Mouse (Mus musculus) liver, postnatal 0 days (tissue): ENCODE results near the gene Pgls. TPM values are rescaled to one million over a fixed set of nuclear protein-coding genes. Genes with fewer than 3 reads are reported as not detected.

ENCODE experiments used
- ATAC-seq: fragments of 200-750 bp; cut with Nextera tagmentation; 2 replicates; pipeline ENCODE4 v1.8.0; 2017; ENCODE audit warnings: mild to moderate bottlenecking, moderate library complexity
- DNase-seq: peaks from one replicate; pipeline ENCODE4 v3.0.0-alpha.2; 2016
- H3K27ac ChIP-seq: fragments of 300-500 bp; sonication (generic); 2 replicates; pipeline ENCODE4 v1.5.1; 2014; ENCODE audit warnings: antibody characterized with exemption, moderate library complexity, mild to moderate bottlenecking, low read depth
- H3K27me3 ChIP-seq: fragments of 300-500 bp; sonication (generic); 2 replicates; pipeline ENCODE4 v1.6.1; 2014; ENCODE audit warnings: low read length, control low read depth, mixed read lengths; ENCODE audit not compliant: insufficient read depth
- H3K36me3 ChIP-seq: fragments of 300-500 bp; sonication (generic); replicated peaks from 2 replicates; pipeline ENCODE4 v1.6.1; 2014; ENCODE audit warnings: mild to moderate bottlenecking, control low read depth, low read length, moderate library complexity, mixed read lengths; ENCODE audit not compliant: insufficient read depth
- H3K4me1 ChIP-seq: fragments of 300-500 bp; sonication (generic); 2 replicates; pipeline ENCODE4 v1.6.1; 2014; ENCODE audit warnings: antibody characterized with exemption, mild to moderate bottlenecking, control low read depth; ENCODE audit not compliant: insufficient read depth
- H3K4me2 ChIP-seq: fragments of 300-500 bp; sonication (generic); 2 replicates; pipeline ENCODE4 v1.6.1; 2014; ENCODE audit warnings: low read depth, mild to moderate bottlenecking, low read length, moderate library complexity, mixed read lengths
- H3K4me3 ChIP-seq: fragments of 300-500 bp; sonication (generic); 2 replicates; pipeline ENCODE4 v1.5.1; 2014; ENCODE audit warnings: low read depth, low read length
- H3K9ac ChIP-seq: fragments of 300-500 bp; sonication (generic); replicated peaks from 2 replicates; pipeline ENCODE4 v1.6.1; 2014; ENCODE audit warnings: mild to moderate bottlenecking, moderate library complexity
- H3K9me3 ChIP-seq: fragments of 300-500 bp; sonication (generic); 2 replicates; pipeline ENCODE4 v1.6.1; 2016; ENCODE audit warnings: mild to moderate bottlenecking, control low read depth, low read length, mixed read lengths
- CTCF ChIP-seq: sonication (generic); IDR thresholded peaks from 2 replicates; pipeline ENCODE4 v1.5.1; 2016; ENCODE audit warnings: antibody characterized with exemption, low read depth
- EP300 ChIP-seq: IDR thresholded peaks from 2 replicates; pipeline ENCODE4 v1.6.1; 2016; ENCODE audit warnings: antibody characterized with exemption, low read depth, mild to moderate bottlenecking
- WGBS: fragments of 180-500 bp; shearing (Covaris S2); extraction: QIAGEN DNeasy Blood & Tissue Kit; methylation state at CpG from one replicate; pipeline ENCODE4 v1.1.7; 2014; ENCODE audit not compliant: insufficient replicate concordance; 5-methylcytosine and 5-hydroxymethylcytosine counted together
- polyA plus RNA-seq: library from polyadenylated mRNA; unstranded; fragments of >200 nt; fragmentation: Nextera tagmentation; extraction: Ambion mirVana; gene quantifications from 2 replicates; pipeline ENCODE4 v1.2.1, GENCODE M21; 2015

Pgls gene
- polyA plus RNA-seq, 1 experiment from 2014 or later = 153 TPM

DNA sequence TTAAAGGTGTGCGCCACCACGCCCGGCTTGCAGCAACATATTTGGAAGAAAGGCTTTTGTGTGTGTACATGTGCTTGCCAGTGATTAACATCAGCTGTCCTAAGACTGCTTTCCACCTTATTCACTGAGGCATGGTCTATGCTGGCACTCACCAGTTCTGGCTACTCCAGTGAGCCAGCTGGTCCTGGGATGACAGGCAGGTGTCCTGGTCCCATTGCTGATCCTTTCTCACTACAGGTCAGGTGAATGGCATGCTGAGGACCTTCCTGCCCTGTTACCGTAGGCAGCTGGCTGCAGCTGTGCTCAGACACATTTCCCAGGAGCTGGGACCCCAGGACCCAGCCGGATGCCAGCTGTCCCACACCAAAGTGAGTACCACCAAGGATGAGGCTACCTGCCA, 6.9 kb downstream of the Pgls start:
- ATAC-seq (no peak), DNase-seq (no peak)
- TF ChIP-seq EP300 = no peak
- TF ChIP-seq CTCF = no peak
- Histone ChIP-seq H3K9me3 (no peaks in the 10 kb centered on the region), H3K4me3 (no peak overlapping the region), H3K4me1 (peaks cover 28% of the 10 kb centered on the region), H3K27me3 (peaks cover 20% of the 10 kb centered on the region), H3K9ac (no peak overlapping the region), H3K36me3 (peaks cover 11% of the 10 kb centered on the region; the same call in 1 of the 2 replicates), H3K4me2 (no peak overlapping the region), H3K27ac (no peak overlapping the region)
- WGBS = 86% methylated on average over 5 of the region's 5 CpGs

DNA sequence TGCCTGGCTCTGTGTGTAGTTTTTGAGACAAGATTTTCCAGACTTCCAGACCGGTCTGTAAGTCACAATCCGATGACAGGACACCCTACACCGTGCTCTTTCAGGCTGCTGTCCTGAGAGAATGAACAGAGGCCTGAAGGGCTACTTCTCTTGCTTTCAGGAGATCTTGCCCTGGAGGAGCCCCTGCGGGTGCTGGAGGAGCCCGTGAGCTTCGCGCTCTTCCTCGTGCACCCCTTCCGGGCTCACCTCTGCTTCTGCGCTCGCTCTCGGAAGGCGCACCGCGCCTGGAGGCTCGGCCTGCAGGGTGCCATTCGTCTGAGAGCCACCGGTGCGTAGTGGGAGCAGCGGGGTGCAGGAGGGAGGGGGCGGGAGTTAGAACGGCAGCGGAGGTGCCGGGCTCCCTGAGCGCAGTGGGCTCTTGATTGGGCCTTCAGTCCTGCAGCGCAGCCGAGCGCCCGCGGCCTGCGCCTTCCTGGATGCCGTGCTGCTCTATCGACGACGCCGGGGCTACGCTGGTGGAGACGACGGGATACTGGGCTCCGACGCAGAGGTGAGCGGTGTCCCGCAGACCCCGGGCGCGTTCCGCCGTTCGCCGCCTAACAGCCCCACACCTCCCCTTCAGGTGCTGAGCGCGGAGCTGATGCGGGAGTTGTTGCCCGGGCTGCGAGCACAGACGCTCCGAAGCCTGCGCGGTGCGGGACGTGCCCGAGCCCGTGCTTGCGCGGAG, 10.1 kb downstream of the Pgls start:
- 7% methylated on average over 62 of the region's 65 CpGs for WGBS

DNA sequence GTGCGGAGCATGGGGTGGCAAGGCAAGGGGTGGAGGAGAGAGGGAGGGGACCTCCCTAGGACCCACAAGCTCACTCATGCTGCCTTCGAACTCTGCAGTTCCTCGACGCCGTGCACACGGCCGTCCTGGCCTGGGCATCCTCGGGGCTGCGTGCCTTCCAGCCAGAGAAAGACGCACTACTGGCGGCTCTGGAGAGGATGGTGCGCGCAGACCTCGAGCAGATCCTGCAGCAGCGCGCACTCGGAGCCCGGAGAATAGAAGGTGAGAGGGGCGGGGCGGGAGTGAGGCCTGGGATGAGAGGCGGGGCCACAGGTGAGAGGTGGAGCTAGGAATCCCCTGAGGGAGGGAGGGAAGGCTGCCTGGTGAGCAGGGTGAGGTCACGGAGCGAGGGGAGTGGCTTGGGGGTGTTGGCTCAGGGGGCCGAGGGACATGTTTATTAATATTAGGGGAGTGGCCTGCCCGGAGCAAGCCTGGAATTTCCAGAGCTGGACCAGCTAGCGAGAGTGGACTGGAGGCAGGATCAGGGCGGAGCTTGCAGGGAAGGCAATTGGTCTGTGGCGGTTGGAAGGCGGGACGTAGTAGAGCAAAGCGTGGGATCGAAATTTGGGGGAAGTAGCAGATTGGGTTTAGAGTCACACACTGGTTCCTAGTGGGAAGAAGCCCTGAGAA, 10.8 kb downstream of the Pgls start:
- no peak for TF ChIP-seq EP300
- no peak for TF ChIP-seq CTCF
- DNase-seq (peak; percentile 73), ATAC-seq (peak; percentile 88)
- Histone ChIP-seq H3K4me2 (peak overlapping the region; percentile 52), H3K36me3 (peaks cover 5% of the 10 kb centered on the region; the same call in 1 of the 2 replicates), H3K4me1 (peaks cover 14% of the 10 kb centered on the region), H3K9ac (no peak overlapping the region), H3K9me3 (no peaks in the 10 kb centered on the region), H3K4me3 (peak overlapping the region; percentile 20), H3K27me3 (peaks cover 20% of the 10 kb centered on the region), H3K27ac (no peak overlapping the region)
- 8% methylated on average over 28 of the region's 32 CpGs for WGBS

More for the DNA sequence above, 10.1 kb downstream of the Pgls start:
- Histone ChIP-seq H3K9ac (no peak overlapping the region), H3K4me1 (peaks cover 14% of the 10 kb centered on the region), H3K9me3 (no peaks in the 10 kb centered on the region), H3K27ac (no peak overlapping the region), H3K27me3 (peaks cover 20% of the 10 kb centered on the region), H3K4me3 (peak overlapping the region; percentile 20), H3K36me3 (peaks cover 5% of the 10 kb centered on the region; the same call in 1 of the 2 replicates), H3K4me2 (peak overlapping the region; percentile 52)
- ATAC-seq (no peak), DNase-seq (no peak)
- TF ChIP-seq EP300 (no peak), CTCF (no peak)

DNA sequence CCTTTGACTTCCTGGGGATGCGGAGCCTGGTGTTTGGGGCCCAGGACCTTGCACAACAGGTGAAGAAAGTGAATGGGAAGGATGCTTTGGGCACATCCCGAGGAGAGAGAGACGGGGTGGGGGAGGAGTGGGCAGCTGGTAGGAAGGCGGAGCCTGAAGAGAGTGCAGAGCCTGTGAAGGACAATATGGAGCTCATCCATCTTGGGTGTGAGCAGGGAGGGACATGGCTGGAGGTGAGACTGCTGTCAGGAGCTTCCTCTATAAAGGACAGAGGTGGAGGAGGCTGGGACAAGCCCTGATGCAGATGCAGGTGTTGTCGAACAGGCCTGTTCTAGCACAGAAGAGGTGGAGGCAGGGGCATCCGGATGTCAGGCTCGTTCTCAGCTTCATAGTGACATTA, 12.0 kb downstream of the Pgls start:
- no peaks in the 10 kb centered on the region for H3K9me3 ChIP-seq
- 62% methylated on average over 7 of the region's 7 CpGs for WGBS
- peaks cover 20% of the 10 kb centered on the region for H3K27me3 ChIP-seq
- H3K27ac ChIP-seq = no peak overlapping the region
- H3K4me1 ChIP-seq = peaks cover 14% of the 10 kb centered on the region
- TF ChIP-seq EP300 = no peak
- TF ChIP-seq CTCF = no peak
- no peak overlapping the region for H3K9ac ChIP-seq
- no peak for DNase-seq
- H3K36me3 ChIP-seq = peaks cover 5% of the 10 kb centered on the region; the same call in 1 of the 2 replicates
- H3K4me2 ChIP-seq = no peak overlapping the region
- H3K4me3 ChIP-seq = no peak overlapping the region
- ATAC-seq = no peak

DNA sequence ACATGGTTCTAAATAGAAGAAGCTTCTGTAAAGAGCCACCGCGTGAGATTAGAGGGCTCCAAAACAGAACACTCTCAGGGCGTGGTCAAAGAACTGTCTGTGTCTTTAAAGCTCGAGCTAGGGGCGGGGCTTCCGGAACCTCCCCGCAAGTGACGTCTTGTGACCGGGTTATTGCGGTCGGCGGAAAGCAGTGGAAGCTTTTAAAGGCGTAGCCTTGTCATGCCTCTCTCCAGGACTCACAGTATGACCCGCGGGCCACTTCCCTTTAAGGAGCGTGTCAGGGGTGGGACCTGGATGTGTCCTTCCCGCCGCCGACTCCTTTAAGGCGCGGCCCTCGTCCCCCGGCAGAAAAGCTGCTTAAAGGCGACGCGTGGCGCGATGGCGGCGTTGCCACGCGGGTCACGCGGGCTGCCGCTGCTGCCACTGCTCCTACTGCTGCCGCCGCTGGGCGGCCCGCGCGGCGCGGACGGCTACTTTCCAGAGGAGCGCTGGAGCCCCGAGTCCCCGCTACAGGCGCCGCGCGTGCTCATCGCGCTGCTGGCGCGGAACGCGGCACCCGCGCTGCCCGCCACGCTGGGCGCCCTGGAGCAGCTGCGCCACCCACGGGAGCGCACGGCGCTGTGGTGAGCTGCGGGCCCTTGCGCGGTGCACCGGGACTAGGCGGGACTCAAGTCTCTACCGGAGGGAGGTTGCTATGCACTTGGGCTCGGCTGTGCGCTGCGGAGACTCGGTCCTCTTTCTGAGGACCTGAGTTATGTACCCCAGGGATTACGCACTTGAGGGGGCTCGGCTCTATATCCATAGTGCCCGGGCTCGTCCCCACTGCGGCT, 19.1 kb downstream of the Pgls start, which contains the start of gene Colgalt1:
TSS of gene Colgalt1 (plus strand) at position 177 of the 830 bp plus-strand sequence.
- WGBS = 3% methylated on average over 74 of the region's 82 CpGs
- TF ChIP-seq EP300 = peak; percentile 76
- no peak for TF ChIP-seq CTCF
- Histone ChIP-seq H3K4me2 (peak within 1 kb of the TSS; percentile 98), H3K4me3 (peak within 1 kb of the TSS; percentile 92), H3K36me3 (peaks cover 13% of the 10 kb centered on the region), H3K4me1 (peaks cover 22% of the 10 kb centered on the region), H3K9me3 (no peaks in the 10 kb centered on the region), H3K9ac (peak within 1 kb of the TSS; percentile 85), H3K27me3 (no peaks in the 10 kb centered on the region), H3K27ac (peak within 1 kb of the TSS; percentile 85)
- peak; percentile 97 for DNase-seq
- peak; percentile 99 for ATAC-seq

DNA sequence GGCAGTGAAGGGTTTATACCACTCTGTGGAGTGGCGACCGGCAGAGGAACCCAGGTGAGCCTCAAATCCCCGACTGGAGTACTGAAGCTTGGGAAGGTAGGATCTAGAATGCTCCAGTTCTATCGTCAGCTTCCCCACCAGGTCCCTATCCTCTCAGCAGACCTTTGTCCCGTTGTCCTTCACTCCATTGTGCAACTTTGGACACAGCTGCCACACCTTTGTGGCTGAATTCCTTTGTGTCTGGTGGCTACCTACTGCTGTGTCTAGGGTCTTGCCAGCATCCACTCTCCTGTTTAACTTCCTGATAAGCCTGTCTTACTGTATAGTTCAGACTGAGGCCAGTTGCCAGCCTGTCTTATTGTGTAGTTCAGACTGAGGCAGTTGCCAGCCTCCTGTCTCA, 20.2 kb downstream of the Pgls start:
- H3K4me2 ChIP-seq = peak overlapping the region; percentile 98
- peaks cover 21% of the 10 kb centered on the region for H3K36me3 ChIP-seq
- peak overlapping the region; percentile 92 for H3K4me3 ChIP-seq
- H3K9me3 ChIP-seq = no peaks in the 10 kb centered on the region
- H3K4me1 ChIP-seq = peaks cover 22% of the 10 kb centered on the region
- H3K9ac ChIP-seq = peak overlapping the region; percentile 85
- H3K27me3 ChIP-seq = no peaks in the 10 kb centered on the region
- ATAC-seq = no peak
- 29% methylated on average over 5 of the region's 5 CpGs for WGBS
- no peak for TF ChIP-seq EP300
- no peak for TF ChIP-seq CTCF
- no peak for DNase-seq
- peak overlapping the region; percentile 85 for H3K27ac ChIP-seq
